Mouse (Mus musculus) megakaryocyte, embryonic 14.5 days (primary cell): ENCODE results near the gene Tbc1d22a. TPM values are rescaled to one million over a fixed set of nuclear protein-coding genes. Genes with fewer than 3 reads are reported as not detected.
"Not testable (repeated sequence)": the region's sequence is repeated elsewhere in the genome, so short reads cannot be mapped to it uniquely, and the experiment has no call there.

Experiments
- H3K27me3 ChIP-seq: replicated peaks from 2 replicates; pipeline ENCODE3; 2012; ENCODE audit warnings: inconsistent platforms
- H3K36me3 ChIP-seq: replicated peaks from 2 replicates; pipeline ENCODE3; 2012; ENCODE audit warnings: low read length, inconsistent platforms, mixed read lengths
- H3K4me1 ChIP-seq: 2 replicates; pipeline ENCODE4 v1.6.1; 2012; ENCODE audit warnings: inconsistent platforms
- H3K4me3 ChIP-seq: replicated peaks from 2 replicates; pipeline ENCODE3; 2012; ENCODE audit warnings: moderate library complexity, mild to moderate bottlenecking, inconsistent platforms
- H3K9me3 ChIP-seq: 2 replicates; pipeline ENCODE4 v1.6.1; 2012; ENCODE audit warnings: inconsistent platforms
- FLI1 ChIP-seq: IDR thresholded peaks from 2 replicates; pipeline ENCODE4 v1.6.1; 2012; ENCODE audit warnings: low read length, inconsistent platforms, mixed read lengths
- GATA1 ChIP-seq: IDR thresholded peaks from 3 replicates; pipeline ENCODE4 v1.6.1; 2012; ENCODE audit warnings: mixed read lengths, low read length, inconsistent platforms, borderline replicate concordance
- polyA plus RNA-seq: library from polyadenylated mRNA; stranded (reverse); fragments of >175 nt; gene quantifications from 2 replicates; pipeline ENCODE4 v1.2.3, GENCODE M21; 2012; ENCODE audit warnings: low replicate concordance; ENCODE audit not compliant: insufficient read depth

The Tbc1d22a gene
- polyA plus RNA-seq, 1 experiment: 16.7 TPM

GRCm38 (mm10) chr15:86190387-86190786, 23.9 kb upstream of the Tbc1d22a start:
- H3K27me3 ChIP-seq: no peaks in the 10 kb centered on the region
- H3K9me3 ChIP-seq: no peaks in the 10 kb centered on the region
- peak overlapping the region; percentile 57 for H3K4me3 ChIP-seq
- peaks cover 22% of the 10 kb centered on the region for H3K36me3 ChIP-seq
- peaks cover 82% of the 10 kb centered on the region for H3K4me1 ChIP-seq
- TF ChIP-seq GATA1: no peak
- no peak for TF ChIP-seq FLI1

GRCm38 (mm10) chr15:86191505-86191904, 22.8 kb upstream of the Tbc1d22a start:
- TF ChIP-seq FLI1 (no peak), GATA1 (no peak)
- Histone ChIP-seq H3K9me3 (no peaks in the 10 kb centered on the region), H3K36me3 (peaks cover 20% of the 10 kb centered on the region), H3K4me3 (peak overlapping the region; percentile 82), H3K27me3 (no peaks in the 10 kb centered on the region), H3K4me1 (peaks cover 78% of the 10 kb centered on the region)

DNA sequence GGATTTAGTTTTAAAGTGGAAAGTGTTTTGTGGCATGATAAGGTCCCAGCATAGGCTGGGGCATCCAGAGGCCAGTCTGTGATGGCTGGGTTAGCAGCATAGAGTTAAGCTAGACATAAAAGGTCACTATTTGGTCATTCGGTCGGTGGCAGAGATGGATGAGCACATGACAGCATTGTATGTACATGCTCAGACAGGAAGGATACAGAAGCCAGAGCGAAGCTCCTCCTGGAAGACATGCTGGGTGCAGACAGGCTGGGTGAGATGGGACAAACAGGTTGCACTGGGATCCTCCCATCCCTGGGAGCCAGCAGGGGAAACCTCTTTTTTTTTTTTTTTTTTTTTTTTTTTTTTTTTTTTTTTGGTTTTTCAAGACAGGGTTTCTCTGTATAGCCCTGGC, 22.3 kb upstream of the Tbc1d22a start:
- no peak for TF ChIP-seq FLI1
- no peak for TF ChIP-seq GATA1
- Histone ChIP-seq H3K4me3 (peak overlapping the region; percentile 64), H3K9me3 (no peaks in the 10 kb centered on the region), H3K36me3 (peaks cover 16% of the 10 kb centered on the region), H3K27me3 (no peaks in the 10 kb centered on the region), H3K4me1 (peaks cover 77% of the 10 kb centered on the region)

DNA sequence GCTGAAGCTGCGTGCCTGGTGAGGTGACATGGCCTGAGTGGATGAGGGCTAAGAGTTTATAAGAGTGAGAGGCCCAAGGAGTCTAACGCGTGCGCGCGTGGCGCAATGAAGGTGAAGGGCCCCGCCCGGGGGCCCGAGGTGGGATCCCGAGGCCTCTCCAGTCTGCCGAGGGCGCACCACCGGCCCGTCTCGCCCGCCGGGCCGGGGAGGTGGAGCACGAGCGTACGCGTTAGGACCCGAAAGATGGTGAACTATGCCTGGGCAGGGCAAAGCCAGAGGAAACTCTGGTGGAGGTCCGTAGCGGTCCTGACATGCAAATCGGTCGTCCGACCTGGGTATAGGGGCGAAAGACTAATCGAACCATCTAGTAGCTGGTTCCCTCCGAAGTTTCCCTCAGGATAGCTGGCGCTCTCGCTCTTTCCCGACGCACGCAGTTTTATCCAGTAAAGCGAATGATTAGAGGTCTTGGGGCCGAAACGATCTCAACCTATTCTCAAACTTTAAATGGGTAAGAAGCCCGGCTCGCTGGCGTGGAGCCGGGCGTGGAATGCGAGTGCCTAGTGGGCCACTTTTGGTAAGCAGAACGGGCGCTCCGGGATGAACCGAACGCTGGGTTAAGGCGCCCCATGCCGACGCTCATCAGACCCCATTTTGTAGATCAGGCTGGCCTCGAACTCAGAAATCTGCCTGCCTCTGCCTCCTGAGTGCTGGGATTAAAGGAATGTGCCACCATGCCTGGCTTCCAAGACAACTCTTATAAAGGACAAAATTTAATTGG, 19.4 kb upstream of the Tbc1d22a start:
- H3K36me3 ChIP-seq, H3K4me3 ChIP-seq, H3K27me3 ChIP-seq, H3K9me3 ChIP-seq: not testable (repeated sequence)
- H3K4me1 ChIP-seq: peaks cover 75% of the 10 kb centered on the region

DNA sequence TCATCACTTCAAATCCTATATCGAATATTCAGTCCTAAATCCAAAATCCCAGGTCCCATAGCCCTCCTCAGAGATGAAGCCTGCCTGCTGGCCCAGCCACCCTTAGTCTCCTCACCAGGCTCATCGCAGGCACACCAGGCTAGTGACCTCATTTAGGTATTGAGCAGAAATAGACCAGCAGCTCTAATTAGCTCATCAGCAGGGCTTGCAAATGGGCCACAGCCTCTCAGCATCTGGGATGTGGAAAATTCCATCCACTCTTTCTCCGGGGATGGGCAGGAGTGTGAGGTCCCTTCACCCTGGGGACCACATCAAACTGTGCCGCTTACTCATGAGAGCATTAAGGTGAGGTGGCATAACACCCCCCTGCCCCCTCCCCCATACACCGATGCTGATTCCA, 15.2 kb upstream of the Tbc1d22a start:
- peak overlapping the region; percentile 29 for H3K4me3 ChIP-seq
- no peaks in the 10 kb centered on the region for H3K9me3 ChIP-seq
- TF ChIP-seq GATA1 (no peak), FLI1 (no peak)
- H3K4me1 ChIP-seq: peaks cover 76% of the 10 kb centered on the region
- H3K36me3 ChIP-seq: peaks cover 4% of the 10 kb centered on the region
- no peaks in the 10 kb centered on the region for H3K27me3 ChIP-seq

GRCm38 (mm10) chr15:86199482-86199881, 14.8 kb upstream of the Tbc1d22a start:
- Histone ChIP-seq H3K4me1 (peaks cover 80% of the 10 kb centered on the region), H3K36me3 (peaks cover 7% of the 10 kb centered on the region)
- TF ChIP-seq FLI1 (no peak), GATA1 (no peak)

GRCm38 (mm10) chr15:86200169-86200568, 14.1 kb upstream of the Tbc1d22a start:
- peaks cover 14% of the 10 kb centered on the region for H3K36me3 ChIP-seq
- no peaks in the 10 kb centered on the region for H3K9me3 ChIP-seq
- no peaks in the 10 kb centered on the region for H3K27me3 ChIP-seq
- H3K4me3 ChIP-seq: peak overlapping the region; percentile 8
- H3K4me1 ChIP-seq: peaks cover 87% of the 10 kb centered on the region
- TF ChIP-seq FLI1 (no peak), GATA1 (no peak)

More at GRCm38 (mm10) chr15:86199482-86199881, 14.8 kb upstream of the Tbc1d22a start:
- no peaks in the 10 kb centered on the region for H3K9me3 ChIP-seq
- no peaks in the 10 kb centered on the region for H3K27me3 ChIP-seq
- peak overlapping the region; percentile 29 for H3K4me3 ChIP-seq

DNA sequence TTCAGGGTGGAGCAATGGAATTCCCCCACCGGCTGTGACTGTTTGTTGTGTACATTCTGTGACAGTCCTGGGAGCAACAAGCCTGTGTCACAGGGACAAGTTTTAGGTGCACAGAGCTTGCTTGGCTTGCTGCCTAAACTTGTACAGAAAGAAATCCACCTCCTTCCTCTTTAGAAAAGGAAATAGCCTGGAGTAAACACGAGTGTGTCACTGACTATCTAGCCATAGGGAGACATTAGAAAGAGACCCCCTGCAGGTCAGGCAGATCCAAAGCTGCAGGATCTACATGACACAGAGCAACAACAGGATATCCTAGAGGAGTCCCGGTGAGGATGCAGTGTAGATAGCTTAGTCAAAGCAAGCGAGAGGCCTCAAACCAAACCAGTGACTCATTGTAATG, 13.2 kb upstream of the Tbc1d22a start:
- H3K27me3 ChIP-seq: no peaks in the 10 kb centered on the region
- peaks cover 22% of the 10 kb centered on the region for H3K36me3 ChIP-seq
- no peaks in the 10 kb centered on the region for H3K9me3 ChIP-seq
- peaks cover 96% of the 10 kb centered on the region for H3K4me1 ChIP-seq
- peak; percentile 83 for TF ChIP-seq GATA1
- no peak; the same call in 1 of the 2 replicates for TF ChIP-seq FLI1
- peak overlapping the region; percentile 80 for H3K4me3 ChIP-seq

DNA sequence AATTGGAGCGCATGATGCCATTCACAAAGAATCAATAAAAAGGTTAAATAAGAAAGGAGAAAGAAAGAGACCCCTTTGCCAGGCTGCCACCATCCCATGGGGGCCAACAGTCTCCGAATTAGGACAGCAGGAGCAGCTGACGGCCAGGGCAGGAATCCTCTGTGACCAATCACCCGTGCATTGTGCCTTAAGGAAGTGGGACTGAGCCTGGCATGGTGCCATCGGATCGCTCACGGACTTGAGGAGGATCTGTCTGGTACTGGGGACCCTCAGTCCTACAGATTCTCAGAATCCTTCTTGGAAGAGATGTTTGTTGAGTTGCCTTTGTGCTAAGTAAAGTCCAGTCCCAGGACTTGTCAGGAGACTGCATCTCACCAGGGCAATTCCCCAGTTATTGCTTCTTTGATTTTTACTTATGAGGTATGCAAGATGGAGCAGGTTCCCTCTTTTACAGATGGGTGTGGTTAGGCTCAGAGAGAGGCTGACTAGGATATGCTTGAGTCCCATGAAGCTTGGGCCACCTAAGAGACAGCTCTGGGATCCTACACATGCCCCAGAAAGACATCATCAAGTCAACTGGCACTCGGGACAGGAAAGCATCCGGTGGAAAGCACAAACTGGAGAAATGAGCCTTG, 12.4 kb upstream of the Tbc1d22a start:
- H3K9me3 ChIP-seq: no peaks in the 10 kb centered on the region
- peak overlapping the region; percentile 83 for H3K4me3 ChIP-seq
- peaks cover 96% of the 10 kb centered on the region for H3K4me1 ChIP-seq
- peaks cover 28% of the 10 kb centered on the region for H3K36me3 ChIP-seq
- H3K27me3 ChIP-seq: no peaks in the 10 kb centered on the region
- TF ChIP-seq GATA1: no peak
- TF ChIP-seq FLI1: no peak

- Histone ChIP-seq H3K36me3 (peaks cover 33% of the 10 kb centered on the region), H3K4me3 (peak overlapping the region; percentile 81), H3K9me3 (no peaks in the 10 kb centered on the region), H3K27me3 (no peaks in the 10 kb centered on the region), H3K4me1 (peaks cover 96% of the 10 kb centered on the region)
- TF ChIP-seq FLI1 (no peak), GATA1 (no peak)
Measured at GRCm38 (mm10) chr15:86202640-86203039, 11.6 kb upstream of the Tbc1d22a start.
